Mouse (Mus musculus): ENCODE data around the gene Ssr4. TPM values are rescaled to one million over a fixed set of nuclear protein-coding genes. Genes with fewer than 3 reads are reported as not detected.

Ssr4 gene
- polyA plus RNA-seq, 1 experiment: 239 TPM

GRCm38 (mm10) chrX:73756334-73757140 lies 30.3 kb upstream of the Ssr4 start, which contains the start of gene Plxnb3:
TSS of gene Plxnb3 (plus strand) at chrX:73757090.
- TF ChIP-seq POLR2A (IDR thresholded peaks at IDR 0.05; ENCODE audit: low read depth, low read length): no peak
- TF ChIP-seq CTCF (conservative IDR thresholded peaks at IDR 0.05; ENCODE audit: insufficient read depth, insufficient read length, low read depth, low read length): no peak
- DNase-seq: no peak
- Histone ChIP-seq H3K4me1 (ENCODE audit: control insufficient read depth, insufficient read depth, low read length) (no peaks in the 10 kb centered on the region), H3K36me3 (ENCODE audit: control insufficient read depth, insufficient read depth, low read length) (no peaks in the 10 kb centered on the region), H3K4me3 (ENCODE audit: insufficient read depth, low read depth, low read length) (no peak within 1 kb of the TSS), H3K27ac (ENCODE audit: insufficient read depth, low read depth, low read length) (no peak within 1 kb of the TSS), H3K27me3 (replicated peaks; ENCODE audit: control insufficient read depth, insufficient read depth, low read length) (no peaks in the 10 kb centered on the region)
- 95% methylated on average over 5 of the region's 5 CpGs for WGBS

- no peak overlapping the region for H3K4me3 ChIP-seq (ENCODE audit: insufficient read depth, low read depth, low read length)
- H3K27ac ChIP-seq (ENCODE audit: insufficient read depth, low read depth, low read length): no peak overlapping the region
- H3K4me1 ChIP-seq (ENCODE audit: control insufficient read depth, insufficient read depth, low read length): no peaks in the 10 kb centered on the region
- no peaks in the 10 kb centered on the region for H3K27me3 ChIP-seq (replicated peaks; ENCODE audit: control insufficient read depth, insufficient read depth, low read length)
- WGBS: 84% methylated on average over 13 of the region's 13 CpGs
- H3K36me3 ChIP-seq (ENCODE audit: control insufficient read depth, insufficient read depth, low read length): no peaks in the 10 kb centered on the region
- no peak for DNase-seq
- TF ChIP-seq POLR2A (IDR thresholded peaks at IDR 0.05; ENCODE audit: low read depth, low read length) (no peak), CTCF (conservative IDR thresholded peaks at IDR 0.05; ENCODE audit: insufficient read depth, insufficient read length, low read depth, low read length) (no peak)
Measured at GRCm38 (mm10) chrX:73758611-73759290, 28.1 kb upstream of the Ssr4 start.

DNA sequence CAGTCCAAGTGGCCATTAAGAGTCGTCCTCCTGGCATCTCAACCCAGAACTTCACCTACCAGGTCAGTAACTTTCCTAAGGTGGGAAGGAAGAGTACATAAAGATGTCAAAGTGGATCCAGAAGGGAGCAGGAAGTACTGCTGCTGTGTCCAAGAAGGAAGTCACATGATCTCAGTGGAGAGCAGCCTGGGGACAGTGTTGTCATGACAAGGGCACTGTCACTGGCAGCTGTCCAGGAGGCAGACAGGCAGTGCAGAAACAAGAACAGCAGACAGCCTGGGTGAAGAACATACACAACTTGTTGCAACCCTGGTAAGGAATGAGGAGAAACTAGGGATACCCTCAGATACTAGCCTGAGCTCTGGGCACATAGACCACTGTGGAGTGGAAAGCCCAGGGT lies 21.5 kb upstream of the Ssr4 start:
- 0 out of 2 replicates have a peak, but pooled peaks cover 2% of the 10 kb centered on the region for H3K4me1 ChIP-seq (ENCODE audit: control insufficient read depth, insufficient read depth, low read length)
- 39% methylated on average over 1 of the region's 1 CpGs for whole genome bisulfite sequencing
- no peaks in the 10 kb centered on the region for H3K27me3 ChIP-seq (replicated peaks; ENCODE audit: control insufficient read depth, insufficient read depth, low read length)
- TF ChIP-seq CTCF (conservative IDR thresholded peaks at IDR 0.05; ENCODE audit: insufficient read depth, insufficient read length, low read depth, low read length): no peak
- H3K36me3 ChIP-seq (ENCODE audit: control insufficient read depth, insufficient read depth, low read length): no peaks in the 10 kb centered on the region
- no peak overlapping the region for H3K4me3 ChIP-seq (ENCODE audit: insufficient read depth, low read depth, low read length)
- peak; percentile 82 for DNase-seq
- H3K27ac ChIP-seq (ENCODE audit: insufficient read depth, low read depth, low read length): peak overlapping the region; percentile 51; the same call in 1 of the 2 replicates

- 69% methylated on average over 9 of the region's 9 CpGs for WGBS
- Histone ChIP-seq H3K27ac (ENCODE audit: insufficient read depth, low read depth, low read length) (no peak overlapping the region), H3K36me3 (ENCODE audit: control insufficient read depth, insufficient read depth, low read length) (no peaks in the 10 kb centered on the region), H3K4me3 (ENCODE audit: insufficient read depth, low read depth, low read length) (no peak overlapping the region), H3K4me1 (ENCODE audit: control insufficient read depth, insufficient read depth, low read length) (0 out of 2 replicates have a peak, but pooled peaks cover 2% of the 10 kb centered on the region), H3K27me3 (replicated peaks; ENCODE audit: control insufficient read depth, insufficient read depth, low read length) (no peaks in the 10 kb centered on the region)
- no peak for DNase-seq
- TF ChIP-seq POLR2A (IDR thresholded peaks at IDR 0.05; ENCODE audit: low read depth, low read length): no peak
- TF ChIP-seq CTCF (conservative IDR thresholded peaks at IDR 0.05; ENCODE audit: insufficient read depth, insufficient read length, low read depth, low read length): no peak; the same call in 1 of the 2 replicates
Measured at GRCm38 (mm10) chrX:73767267-73767666, 19.6 kb upstream of the Ssr4 start.

GRCm38 (mm10) chrX:73774168-73774760 lies 12.6 kb upstream of the Ssr4 start, which contains the start of gene Srpk3:
TSS of gene Srpk3 (plus strand) at chrX:73774405.
- Histone ChIP-seq H3K4me1 (ENCODE audit: control insufficient read depth, insufficient read depth, low read length) (no peaks in the 10 kb centered on the region), H3K27ac (ENCODE audit: insufficient read depth, low read depth, low read length) (no peak within 1 kb of the TSS), H3K36me3 (ENCODE audit: control insufficient read depth, insufficient read depth, low read length) (no peaks in the 10 kb centered on the region; the same call in 1 of the 2 replicates), H3K4me3 (ENCODE audit: insufficient read depth, low read depth, low read length) (no peak within 1 kb of the TSS), H3K27me3 (replicated peaks; ENCODE audit: control insufficient read depth, insufficient read depth, low read length) (no peaks in the 10 kb centered on the region)
- no peak for TF ChIP-seq POLR2A (IDR thresholded peaks at IDR 0.05; ENCODE audit: low read depth, low read length)
- DNase-seq: peak; percentile 17
- 8% methylated on average over 9 of the region's 9 CpGs for WGBS

GRCm38 (mm10) chrX:73774802-73775483 lies 11.9 kb upstream of the Ssr4 start:
- DNase-seq: peak; percentile 20
- WGBS: 63% methylated on average over 10 of the region's 10 CpGs
- no peak overlapping the region for H3K4me3 ChIP-seq (ENCODE audit: insufficient read depth, low read depth, low read length)

More at GRCm38 (mm10) chrX:73774802-73775483, 11.9 kb upstream of the Ssr4 start:
- Histone ChIP-seq H3K27ac (ENCODE audit: insufficient read depth, low read depth, low read length) (no peak overlapping the region), H3K4me1 (ENCODE audit: control insufficient read depth, insufficient read depth, low read length) (no peaks in the 10 kb centered on the region), H3K36me3 (ENCODE audit: control insufficient read depth, insufficient read depth, low read length) (peaks cover 1% of the 10 kb centered on the region; the same call in 1 of the 2 replicates), H3K27me3 (replicated peaks; ENCODE audit: control insufficient read depth, insufficient read depth, low read length) (no peaks in the 10 kb centered on the region)
- TF ChIP-seq POLR2A (IDR thresholded peaks at IDR 0.05; ENCODE audit: low read depth, low read length): no peak
- no peak for TF ChIP-seq CTCF (conservative IDR thresholded peaks at IDR 0.05; ENCODE audit: insufficient read depth, insufficient read length, low read depth, low read length)

Data from kidney, adult 2 months (tissue).